Mouse (Mus musculus) forebrain, postnatal 0 days (tissue): ENCODE results near the gene Esr2. TPM values are rescaled to one million over a fixed set of nuclear protein-coding genes. Genes with fewer than 3 reads are reported as not detected.

Experiments
- ATAC-seq: fragments of 200-750 bp; cut with Nextera tagmentation; 2 replicates; pipeline ENCODE4 v1.8.0; 2017; ENCODE audit warnings: mild to moderate bottlenecking, moderate library complexity
- DNase-seq: peaks from one replicate; pipeline ENCODE4 v3.0.0-alpha.2; 2015
- H3K27ac ChIP-seq: fragments of 300-500 bp; sonication (generic); 2 replicates; pipeline ENCODE4 v1.5.1; 2014; ENCODE audit warnings: low read depth, mild to moderate bottlenecking, antibody characterized with exemption, low read length, moderate library complexity, mixed read lengths
- H3K27me3 ChIP-seq: fragments of 300-500 bp; sonication (generic); 2 replicates; pipeline ENCODE4 v1.6.1; 2014; ENCODE audit warnings: mild to moderate bottlenecking, low read length, mixed read lengths; ENCODE audit not compliant: insufficient read depth
- H3K36me3 ChIP-seq: fragments of 300-500 bp; sonication (generic); 2 replicates; pipeline ENCODE4 v1.6.1; 2014; ENCODE audit warnings: mild to moderate bottlenecking, moderate library complexity; ENCODE audit not compliant: insufficient read depth
- H3K4me1 ChIP-seq: fragments of 300-500 bp; sonication (generic); 2 replicates; pipeline ENCODE4 v1.6.1; 2014; ENCODE audit warnings: antibody characterized with exemption; ENCODE audit not compliant: insufficient read depth
- H3K4me2 ChIP-seq: fragments of 300-500 bp; sonication (generic); 2 replicates; pipeline ENCODE4 v1.6.1; 2014; ENCODE audit warnings: low read depth, mild to moderate bottlenecking, moderate library complexity
- H3K4me3 ChIP-seq: fragments of 300-500 bp; sonication (generic); 2 replicates; pipeline ENCODE4 v1.5.1; 2014; ENCODE audit warnings: low read depth, low read length, mixed read lengths
- H3K9ac ChIP-seq: fragments of 300-500 bp; sonication (generic); 2 replicates; pipeline ENCODE4 v1.6.1; 2014; ENCODE audit warnings: mild to moderate bottlenecking
- H3K9me3 ChIP-seq: fragments of 300-500 bp; sonication (generic); 2 replicates; pipeline ENCODE4 v1.6.1; 2016; ENCODE audit warnings: low read length
- CTCF ChIP-seq: sonication (generic); IDR thresholded peaks from 2 replicates; pipeline ENCODE4 v1.5.1; 2016; ENCODE audit warnings: antibody characterized with exemption, control low read depth, low read depth
- WGBS: fragments of 180-500 bp; shearing (Covaris S2); extraction: QIAGEN DNeasy Blood & Tissue Kit; methylation state at CpG from one replicate; pipeline ENCODE4 v1.1.7; 2014; 5-methylcytosine and 5-hydroxymethylcytosine counted together
- polyA plus RNA-seq: library from polyadenylated mRNA; unstranded; fragments of >200 nt; fragmentation: Nextera tagmentation; extraction: Ambion mirVana; gene quantifications from 2 replicates; pipeline ENCODE4 v1.2.1, GENCODE M21; 2015
- total RNA-seq: library from RNA; depleted of rRNA; stranded (reverse); fragments of >200 nt; gene quantifications from 2 replicates; pipeline ENCODE4 v1.2.3, GENCODE M21; 2014

The Esr2 gene
- total and polyA plus RNA-seq, 2 experiments from 2014 or later: 0.35 to 0.95 TPM

- ATAC-seq (no peak), DNase-seq (no peak)
- WGBS: 92% methylated on average over 6 of the region's 6 CpGs
- Histone ChIP-seq H3K27me3 (no peaks in the 10 kb centered on the region), H3K36me3 (no peaks in the 10 kb centered on the region), H3K9ac (no peak overlapping the region), H3K4me3 (no peak overlapping the region), H3K4me1 (no peaks in the 10 kb centered on the region), H3K9me3 (no peaks in the 10 kb centered on the region), H3K4me2 (no peak overlapping the region), H3K27ac (no peak overlapping the region)
- TF ChIP-seq CTCF: no peak
Observed at GRCm38 (mm10) chr12:76184271-76184670, 7.2 kb upstream of the Esr2 start.

GRCm38 (mm10) chr12:76182831-76183230 lies 5.8 kb upstream of the Esr2 start:
- H3K9ac ChIP-seq: no peak overlapping the region
- WGBS: 92% methylated on average over 6 of the region's 6 CpGs
- no peaks in the 10 kb centered on the region for H3K36me3 ChIP-seq
- no peak overlapping the region for H3K27ac ChIP-seq
- no peak for TF ChIP-seq CTCF
- no peak overlapping the region for H3K4me2 ChIP-seq
- H3K4me3 ChIP-seq: no peak overlapping the region
- H3K4me1 ChIP-seq: no peaks in the 10 kb centered on the region
- DNase-seq (no peak), ATAC-seq (no peak)
- H3K9me3 ChIP-seq: no peaks in the 10 kb centered on the region
- H3K27me3 ChIP-seq: no peaks in the 10 kb centered on the region

- H3K4me1 ChIP-seq: no peaks in the 10 kb centered on the region
- 66% methylated on average over 8 of the region's 8 CpGs for WGBS
- no peak overlapping the region for H3K4me2 ChIP-seq
- 0 out of 2 replicates have a peak, but pooled peaks cover 6% of the 10 kb centered on the region for H3K27me3 ChIP-seq
- no peaks in the 10 kb centered on the region for H3K9me3 ChIP-seq
- H3K4me3 ChIP-seq: no peak overlapping the region
- no peaks in the 10 kb centered on the region for H3K36me3 ChIP-seq
- no peak for DNase-seq
- no peak overlapping the region for H3K27ac ChIP-seq
- no peak for ATAC-seq
- no peak overlapping the region for H3K9ac ChIP-seq
- no peak for TF ChIP-seq CTCF
Observed at GRCm38 (mm10) chr12:76181471-76181870, 4.4 kb upstream of the Esr2 start.

GRCm38 (mm10) chr12:76180442-76180841 lies 3.4 kb upstream of the Esr2 start:
- WGBS: 77% methylated on average over 6 of the region's 6 CpGs
- Histone ChIP-seq H3K9me3 (no peaks in the 10 kb centered on the region), H3K27ac (no peak overlapping the region), H3K4me3 (no peak overlapping the region), H3K36me3 (no peaks in the 10 kb centered on the region), H3K9ac (no peak overlapping the region), H3K4me2 (no peak overlapping the region), H3K4me1 (no peaks in the 10 kb centered on the region), H3K27me3 (0 out of 2 replicates have a peak, but pooled peaks cover 6% of the 10 kb centered on the region)
- DNase-seq (no peak), ATAC-seq (no peak)
- TF ChIP-seq CTCF: no peak

GRCm38 (mm10) chr12:76179527-76179926 lies 2.5 kb upstream of the Esr2 start:
- Histone ChIP-seq H3K36me3 (no peaks in the 10 kb centered on the region), H3K27ac (no peak overlapping the region), H3K27me3 (0 out of 2 replicates have a peak, but pooled peaks cover 6% of the 10 kb centered on the region), H3K4me3 (no peak overlapping the region), H3K4me1 (no peaks in the 10 kb centered on the region), H3K9me3 (no peaks in the 10 kb centered on the region), H3K9ac (no peak overlapping the region), H3K4me2 (no peak overlapping the region)
- WGBS: 54% methylated on average over 4 of the region's 4 CpGs
- ATAC-seq (no peak), DNase-seq (no peak)
- TF ChIP-seq CTCF: no peak

- 37% methylated on average over 5 of the region's 5 CpGs for WGBS
Observed at GRCm38 (mm10) chr12:76179051-76179450, 2.0 kb upstream of the Esr2 start.

GRCm38 (mm10) chr12:76177864-76178518 lies 932 bp upstream of the Esr2 start:
- peak overlapping the region; percentile 90 for H3K4me2 ChIP-seq
- peak overlapping the region; percentile 43 for H3K4me3 ChIP-seq
- 0 out of 2 replicates have a peak overlapping the region, but pooled peaks have one; percentile 6 for H3K9ac ChIP-seq
- 0 out of 2 replicates have a peak, but pooled peaks cover 6% of the 10 kb centered on the region for H3K27me3 ChIP-seq
- H3K27ac ChIP-seq: no peak overlapping the region
- no peaks in the 10 kb centered on the region for H3K4me1 ChIP-seq
- H3K9me3 ChIP-seq: no peaks in the 10 kb centered on the region
- no peaks in the 10 kb centered on the region for H3K36me3 ChIP-seq
- TF ChIP-seq CTCF: peak; percentile 81
- WGBS: 35% methylated on average over 16 of the region's 16 CpGs
- ATAC-seq (peak; percentile 55), DNase-seq (peak; percentile 65)

More at GRCm38 (mm10) chr12:76179051-76179450, 2.0 kb upstream of the Esr2 start:
- TF ChIP-seq CTCF: no peak
- no peaks in the 10 kb centered on the region for H3K36me3 ChIP-seq
- no peaks in the 10 kb centered on the region for H3K4me1 ChIP-seq
- no peaks in the 10 kb centered on the region for H3K9me3 ChIP-seq
- H3K27me3 ChIP-seq: 0 out of 2 replicates have a peak, but pooled peaks cover 6% of the 10 kb centered on the region
- H3K9ac ChIP-seq: no peak overlapping the region
- H3K27ac ChIP-seq: no peak overlapping the region
- H3K4me3 ChIP-seq: no peak overlapping the region
- no peak for DNase-seq
- no peak overlapping the region for H3K4me2 ChIP-seq
- no peak for ATAC-seq
